Mouse (Mus musculus) spleen, adult 2 months (tissue): ENCODE measurements around the gene Lhx2.

Experiments used
- CTCF ChIP-seq: fragments of 200-500 bp; IDR thresholded peaks from 2 replicates; pipeline ENCODE4 v1.5.1; 2011; ENCODE audit warnings: mild to moderate bottlenecking, inconsistent platforms; ENCODE audit not compliant: insufficient read depth, insufficient read length, insufficient replicate concordance; ENCODE audit errors: extremely low read depth
- POLR2A ChIP-seq: fragments of 200-500 bp; IDR thresholded peaks from 2 replicates; pipeline ENCODE4 v1.6.1; 2011; ENCODE audit warnings: low read depth, low read length, inconsistent platforms

DNA sequence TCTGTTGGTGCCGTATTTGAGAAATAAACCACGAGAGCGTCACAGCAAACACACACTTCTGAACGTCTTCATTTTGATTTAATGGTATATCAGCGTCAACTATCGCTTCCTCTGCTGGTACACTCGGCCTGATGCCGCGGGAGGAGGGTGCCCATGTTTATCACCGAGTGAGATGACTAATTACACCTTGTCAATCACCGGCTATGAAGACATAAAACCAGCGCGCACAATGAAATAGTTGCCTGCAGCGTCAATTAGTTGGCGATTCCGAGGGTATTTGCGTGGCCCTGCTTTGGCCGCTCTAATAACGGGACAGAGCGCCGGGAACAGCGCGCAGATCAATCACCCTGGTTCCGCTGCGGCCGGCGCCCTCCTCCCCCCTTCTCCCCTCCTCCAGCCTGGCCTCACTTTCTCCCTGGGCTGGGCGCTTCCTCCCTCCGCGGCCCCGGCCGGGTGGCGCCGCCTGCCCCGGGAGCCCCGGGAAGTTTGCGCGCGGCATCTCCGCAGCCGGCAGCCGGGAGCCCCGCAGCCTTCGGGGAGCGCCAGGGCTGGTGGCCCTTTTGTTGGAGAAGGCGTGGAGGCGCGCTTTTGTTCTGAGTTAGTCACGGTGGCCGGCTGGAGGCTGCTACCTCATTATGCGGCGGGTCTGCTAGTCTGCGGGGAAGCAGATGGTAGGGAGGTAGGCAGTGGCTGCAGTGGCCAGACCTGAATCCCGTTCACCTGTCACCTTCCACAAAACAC lies 8.9 kb downstream of the Lhx2 start:
- TF ChIP-seq CTCF, result no peak
- no peak for TF ChIP-seq POLR2A
